Mouse (Mus musculus): ENCODE measurements around the gene Gm8879. TPM values are rescaled to one million over a fixed set of nuclear protein-coding genes. Genes with fewer than 3 reads are reported as not detected.
"Not testable (repeated sequence)": the region's sequence is repeated elsewhere in the genome, so short reads cannot be mapped to it uniquely, and the experiment has no call there.

Gene Gm8879
- total RNA-seq (2021) = not detected
- long read RNA-seq, experiment 1 = 0 reads
- long read RNA-seq, experiment 2 = 0 reads

DNA sequence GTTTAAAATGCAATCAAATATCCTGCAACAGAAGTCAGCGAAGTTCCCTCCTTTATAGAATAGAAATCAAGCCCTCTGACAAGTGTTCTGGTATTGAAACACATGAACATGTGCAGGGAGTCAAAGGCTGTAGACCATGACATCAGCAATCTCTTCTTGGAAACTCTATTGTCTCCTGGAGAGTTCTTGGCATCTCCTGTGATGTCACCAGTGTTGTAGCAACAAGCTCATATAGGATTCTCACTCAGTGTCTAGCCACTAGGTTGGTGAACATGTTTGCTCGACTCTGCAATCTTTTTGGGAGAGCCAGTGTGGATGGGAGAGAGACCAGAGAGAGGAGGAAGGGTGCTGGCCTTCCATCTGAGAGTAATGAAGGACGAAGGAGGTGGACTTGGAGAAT, at the start of gene Gm8879:
Gene Gm8879 (plus strand): TSS at position 301 of the 400 bp plus-strand sequence.
- intact Hi-C loops (cut with DNase I; ENCODE audit: low total_unique reads); DNase-seq: not testable (repeated sequence)

DNA sequence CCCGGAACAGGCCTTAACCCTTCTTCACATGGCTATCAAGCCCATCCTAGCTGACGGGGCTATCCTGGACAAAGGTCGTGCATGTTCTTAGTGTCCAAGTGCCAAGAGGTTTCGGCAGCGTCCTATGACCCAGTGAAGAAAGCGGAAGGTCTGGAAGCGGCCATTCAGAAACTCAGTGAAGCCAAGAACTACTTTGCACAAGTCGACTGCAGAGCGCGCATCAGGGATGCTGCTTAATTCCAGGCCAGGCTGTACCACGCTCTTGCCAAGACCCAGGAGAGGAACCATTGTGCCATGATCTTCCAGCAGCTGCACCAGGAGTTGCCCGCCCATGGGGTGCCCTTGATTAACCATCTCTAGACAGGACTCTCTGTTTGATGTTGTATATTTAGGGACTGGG, 10.6 kb downstream of the Gm8879 start:
- DNase-seq; intact Hi-C loops (cut with DNase I; ENCODE audit: low total_unique reads): not testable (repeated sequence)

Other genes starting within 250 kb of the Gm8879 start
- gene Gm8871, start 179.8 kb upstream of the Gm8879 start, total RNA-seq (2021) = not detected
- not detected for gene Gm8857, start 179.8 kb upstream of the Gm8879 start, total RNA-seq (2021)
- not detected for gene Gm5861, start 55.4 kb downstream of the Gm8879 start, total RNA-seq (2021)
- not detected for gene Gm8890, start 128.4 kb downstream of the Gm8879 start, total RNA-seq (2021)
- not detected for gene Speer1, start 213.9 kb downstream of the Gm8879 start, total RNA-seq (2021)

All from gastrocnemius, postnatal 14 days (tissue).